Mouse (Mus musculus): ENCODE results near the gene Nfatc4. TPM values are rescaled to one million over a fixed set of nuclear protein-coding genes. Genes with fewer than 3 reads are reported as not detected.

Nfatc4 gene
- polyA plus RNA-seq, 1 experiment, result 7.6 TPM

DNA sequence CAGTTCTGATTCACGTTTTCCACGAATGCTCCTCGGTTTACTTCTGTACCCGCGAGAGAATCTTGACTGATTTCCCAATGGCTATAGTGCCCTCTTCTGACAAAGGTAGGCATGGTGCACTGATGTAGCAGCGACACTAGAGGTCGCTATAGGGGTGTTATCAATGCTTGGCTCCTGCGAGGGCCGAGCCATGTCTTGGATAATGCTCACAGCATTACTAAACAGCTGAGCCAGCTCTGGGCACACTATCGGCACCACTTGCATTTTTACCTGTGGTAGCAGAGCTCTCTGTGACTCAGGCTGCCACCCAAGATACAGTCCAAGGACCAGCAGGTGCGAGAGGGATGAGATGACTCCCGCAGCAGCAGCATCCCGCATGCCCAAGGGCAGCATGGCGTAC lies 41.6 kb upstream of the Nfatc4 start:
- H3K4me3 ChIP-seq (ENCODE audit: low read depth, low read length), result peak overlapping the region; percentile 16; the same call in 1 of the 2 replicates
- WGBS, result 17% methylated on average over 14 of the region's 14 CpGs
- no peaks in the 10 kb centered on the region for H3K4me1 ChIP-seq (ENCODE audit: control insufficient read depth, insufficient read depth, insufficient read length, low read length)
- H3K27ac ChIP-seq (ENCODE audit: insufficient read depth, low read depth, low read length), result no peak overlapping the region
- no peaks in the 10 kb centered on the region for H3K27me3 ChIP-seq (ENCODE audit: control insufficient read depth, insufficient read depth, low read length)
- H3K36me3 ChIP-seq (ENCODE audit: control insufficient read depth, insufficient read depth, low read length), result peaks cover 6% of the 10 kb centered on the region; the same call in 1 of the 2 replicates
- TF ChIP-seq CTCF (IDR thresholded peaks at IDR 0.05; ENCODE audit: extremely low read depth, insufficient read length, insufficient replicate concordance, low read depth, low read length), result peak; percentile 96; the same call in 1 of the 2 replicates
- TF ChIP-seq POLR2A (IDR thresholded peaks at IDR 0.05; ENCODE audit: low read depth, low read length), result no peak

DNA sequence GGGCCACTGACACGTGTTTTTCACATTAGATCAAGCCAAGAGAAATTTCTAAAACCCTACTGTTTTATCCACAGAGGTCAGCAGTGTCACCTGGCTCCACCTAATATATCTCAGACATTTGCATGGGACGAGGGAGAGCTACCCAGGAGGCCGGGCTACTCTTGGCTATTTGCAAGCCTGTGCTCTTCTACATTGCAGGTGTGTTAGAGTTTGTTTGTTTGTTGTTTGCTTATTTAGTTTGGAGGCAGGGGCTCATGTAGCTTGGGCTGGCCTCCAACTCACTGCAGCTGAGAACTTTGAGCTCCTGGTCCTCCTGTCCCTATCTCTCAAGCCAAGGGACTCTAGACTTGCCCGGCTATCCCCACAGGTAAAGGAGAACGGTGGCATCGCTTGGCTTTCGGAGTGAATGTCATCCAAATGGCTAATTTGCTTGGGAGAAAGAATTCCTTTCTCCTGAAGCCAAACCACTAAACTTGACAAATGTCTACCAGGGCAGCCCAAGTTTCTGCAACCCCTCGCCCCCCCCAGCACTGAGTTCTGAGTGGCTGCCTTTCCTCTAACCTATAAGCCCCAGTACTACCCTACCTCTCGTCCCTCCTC lies 40.5 kb upstream of the Nfatc4 start:
- no peak for TF ChIP-seq POLR2A (IDR thresholded peaks at IDR 0.05; ENCODE audit: low read depth, low read length)
- no peak for TF ChIP-seq CTCF (IDR thresholded peaks at IDR 0.05; ENCODE audit: extremely low read depth, insufficient read length, insufficient replicate concordance, low read depth, low read length)
- Histone ChIP-seq H3K27ac (ENCODE audit: insufficient read depth, low read depth, low read length) (peak overlapping the region; percentile 44; the same call in 1 of the 2 replicates), H3K27me3 (ENCODE audit: control insufficient read depth, insufficient read depth, low read length) (no peaks in the 10 kb centered on the region), H3K4me1 (ENCODE audit: control insufficient read depth, insufficient read depth, insufficient read length, low read length) (no peaks in the 10 kb centered on the region), H3K36me3 (ENCODE audit: control insufficient read depth, insufficient read depth, low read length) (peaks cover 11% of the 10 kb centered on the region; the same call in 1 of the 2 replicates), H3K4me3 (ENCODE audit: low read depth, low read length) (peak overlapping the region; percentile 20)
- whole genome bisulfite sequencing, result 79% methylated on average over 9 of the region's 9 CpGs

DNA sequence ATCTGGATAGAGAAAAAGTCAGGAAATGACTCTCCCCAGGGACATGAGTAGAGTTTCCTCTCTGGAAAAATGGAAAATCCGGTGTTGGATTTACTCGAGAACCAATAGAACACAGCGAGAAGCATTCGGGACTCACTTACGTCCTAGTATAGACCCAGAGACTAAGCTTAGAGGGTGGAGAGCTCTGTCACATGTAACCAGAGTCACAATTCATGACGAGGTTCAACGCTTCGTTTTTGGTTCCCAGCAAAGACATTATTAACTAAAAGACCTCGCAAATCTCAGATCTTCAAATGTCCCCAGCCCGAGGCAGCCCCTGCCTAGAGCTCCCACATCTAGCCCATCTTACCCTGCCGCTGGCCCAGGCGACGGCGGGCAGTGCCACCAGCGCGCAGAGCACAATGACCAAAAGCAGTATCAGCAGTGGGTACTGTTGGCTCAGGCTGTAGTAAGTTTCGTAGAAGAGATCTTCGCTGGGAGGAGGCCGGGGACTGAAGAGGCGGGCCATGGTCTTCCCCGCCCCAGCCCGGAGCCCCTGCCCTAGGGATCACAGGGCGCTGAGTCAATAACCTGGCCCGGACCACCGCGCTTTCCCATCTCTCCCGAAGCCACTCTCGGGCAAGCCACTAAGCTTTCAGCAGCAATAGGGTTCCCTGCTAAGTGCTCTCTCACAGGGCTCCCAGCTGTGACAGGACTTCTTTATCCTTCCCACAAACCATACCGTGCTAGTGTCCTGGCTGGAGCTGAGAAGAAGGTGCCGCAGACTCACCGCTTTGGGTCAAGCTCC lies 39.6 kb upstream of the Nfatc4 start:
- peak overlapping the region; percentile 55 for H3K4me3 ChIP-seq (ENCODE audit: low read depth, low read length)
- WGBS, result 44% methylated on average over 31 of the region's 31 CpGs
- peaks cover 6% of the 10 kb centered on the region for H3K4me1 ChIP-seq (ENCODE audit: control insufficient read depth, insufficient read depth, insufficient read length, low read length)
- TF ChIP-seq CTCF (IDR thresholded peaks at IDR 0.05; ENCODE audit: extremely low read depth, insufficient read length, insufficient replicate concordance, low read depth, low read length), result no peak
- peaks cover 11% of the 10 kb centered on the region; the same call in 1 of the 2 replicates for H3K36me3 ChIP-seq (ENCODE audit: control insufficient read depth, insufficient read depth, low read length)
- no peak overlapping the region; the same call in 1 of the 2 replicates for H3K27ac ChIP-seq (ENCODE audit: insufficient read depth, low read depth, low read length)
- no peaks in the 10 kb centered on the region for H3K27me3 ChIP-seq (ENCODE audit: control insufficient read depth, insufficient read depth, low read length)

DNA sequence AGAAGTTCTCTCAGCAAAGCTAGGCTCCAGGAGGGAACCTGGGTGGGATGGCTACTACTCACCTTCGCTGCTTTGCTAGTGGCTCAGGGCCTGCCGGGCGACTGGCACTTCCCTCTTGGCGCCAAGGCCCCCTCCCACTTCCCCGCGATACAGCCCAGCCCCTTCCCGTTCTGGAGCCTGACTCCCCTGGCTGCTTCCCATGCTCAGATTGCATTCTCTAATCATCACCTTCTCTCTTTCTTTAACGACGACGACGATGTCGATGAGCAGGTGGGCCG lies 39.0 kb upstream of the Nfatc4 start, which contains the start of gene Adcy4:
Gene Adcy4 (minus strand): TSS at position 138 of the 278 bp plus-strand sequence.
- H3K4me1 ChIP-seq (ENCODE audit: control insufficient read depth, insufficient read depth, insufficient read length, low read length), result peaks cover 6% of the 10 kb centered on the region
- H3K27ac ChIP-seq (ENCODE audit: insufficient read depth, low read depth, low read length), result peak within 1 kb of the TSS; percentile 44; the same call in 1 of the 2 replicates
- no peaks in the 10 kb centered on the region for H3K27me3 ChIP-seq (ENCODE audit: control insufficient read depth, insufficient read depth, low read length)
- WGBS, result 59% methylated on average over 13 of the region's 13 CpGs
- peak within 1 kb of the TSS; percentile 55 for H3K4me3 ChIP-seq (ENCODE audit: low read depth, low read length)
- no peak for TF ChIP-seq CTCF (IDR thresholded peaks at IDR 0.05; ENCODE audit: extremely low read depth, insufficient read length, insufficient replicate concordance, low read depth, low read length)
- no peak for TF ChIP-seq POLR2A (IDR thresholded peaks at IDR 0.05; ENCODE audit: low read depth, low read length)
- peaks cover 11% of the 10 kb centered on the region; the same call in 1 of the 2 replicates for H3K36me3 ChIP-seq (ENCODE audit: control insufficient read depth, insufficient read depth, low read length)

DNA sequence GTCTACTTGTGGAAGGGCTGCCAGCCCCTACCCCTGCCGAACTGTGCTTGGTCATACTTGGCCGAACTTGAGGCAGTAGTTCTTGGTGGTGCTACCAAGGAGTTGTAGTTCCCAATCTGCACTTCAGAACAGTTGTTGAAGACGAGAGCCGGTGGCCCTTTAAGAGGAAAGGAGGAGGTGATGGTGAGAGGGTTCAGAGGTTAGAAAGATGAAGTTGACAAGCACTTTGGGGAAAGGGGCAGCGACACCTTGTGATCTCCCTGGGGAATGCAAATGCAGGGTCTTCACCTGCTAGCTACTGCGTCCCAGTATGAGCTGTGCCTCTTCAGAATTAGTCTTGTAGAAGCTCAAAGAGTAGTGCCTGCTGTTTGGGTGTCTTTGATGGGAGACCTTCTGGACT lies 37.7 kb upstream of the Nfatc4 start:
- Histone ChIP-seq H3K27me3 (ENCODE audit: control insufficient read depth, insufficient read depth, low read length) (no peaks in the 10 kb centered on the region), H3K4me1 (ENCODE audit: control insufficient read depth, insufficient read depth, insufficient read length, low read length) (peaks cover 6% of the 10 kb centered on the region), H3K4me3 (ENCODE audit: low read depth, low read length) (no peak overlapping the region), H3K36me3 (ENCODE audit: control insufficient read depth, insufficient read depth, low read length) (peaks cover 11% of the 10 kb centered on the region; the same call in 1 of the 2 replicates), H3K27ac (ENCODE audit: insufficient read depth, low read depth, low read length) (no peak overlapping the region)
- TF ChIP-seq CTCF (IDR thresholded peaks at IDR 0.05; ENCODE audit: extremely low read depth, insufficient read length, insufficient replicate concordance, low read depth, low read length), result no peak
- TF ChIP-seq POLR2A (IDR thresholded peaks at IDR 0.05; ENCODE audit: low read depth, low read length), result no peak
- 72% methylated on average over 6 of the region's 6 CpGs for WGBS

DNA sequence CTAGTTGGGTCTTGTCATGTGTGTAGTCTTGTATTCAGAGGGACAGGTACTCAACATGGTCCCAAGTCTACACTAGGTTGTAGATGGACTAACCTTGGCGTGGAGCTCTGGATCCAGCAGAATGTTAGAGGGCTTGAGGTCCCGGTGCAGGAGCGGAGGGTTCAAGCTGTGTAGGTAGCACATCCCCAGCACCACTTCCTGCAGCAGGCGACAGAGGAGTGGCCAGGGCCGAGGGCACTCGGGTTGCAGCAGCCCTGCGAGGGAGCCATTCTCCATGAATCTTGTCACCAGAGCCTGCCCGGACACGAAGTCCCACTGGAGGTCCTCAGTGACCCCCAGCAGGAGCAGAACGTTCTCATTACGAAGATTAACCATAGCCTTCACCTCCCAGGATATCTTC lies 35.2 kb upstream of the Nfatc4 start:
- 62% methylated on average over 11 of the region's 11 CpGs for WGBS
- Histone ChIP-seq H3K4me3 (ENCODE audit: low read depth, low read length) (peak overlapping the region; percentile 71), H3K27ac (ENCODE audit: insufficient read depth, low read depth, low read length) (no peak overlapping the region), H3K36me3 (ENCODE audit: control insufficient read depth, insufficient read depth, low read length) (peaks cover 11% of the 10 kb centered on the region; the same call in 1 of the 2 replicates), H3K4me1 (ENCODE audit: control insufficient read depth, insufficient read depth, insufficient read length, low read length) (peaks cover 6% of the 10 kb centered on the region), H3K27me3 (ENCODE audit: control insufficient read depth, insufficient read depth, low read length) (no peaks in the 10 kb centered on the region)
- TF ChIP-seq POLR2A (IDR thresholded peaks at IDR 0.05; ENCODE audit: low read depth, low read length), result no peak
- no peak for TF ChIP-seq CTCF (IDR thresholded peaks at IDR 0.05; ENCODE audit: extremely low read depth, insufficient read length, insufficient replicate concordance, low read depth, low read length)
